Mouse (Mus musculus) kidney, adult 2 months (tissue): ENCODE data around the gene Pde8b. TPM values are rescaled to one million over a fixed set of nuclear protein-coding genes. Genes with fewer than 3 reads are reported as not detected.

Experiments used
- DNase-seq: peaks from one replicate; pipeline ENCODE4 v3.0.0; 2021
- H3K27ac ChIP-seq: fragments of 200-500 bp; 2 replicates; pipeline ENCODE4 v1.5.1; 2012; ENCODE audit warnings: low read depth, low read length, control low read depth, inconsistent platforms; ENCODE audit not compliant: insufficient read depth
- H3K27me3 ChIP-seq: fragments of 200-500 bp; replicated peaks from 2 replicates; pipeline ENCODE4 v1.6.1; 2012; ENCODE audit warnings: mild to moderate bottlenecking, moderate library complexity, low read length, inconsistent platforms; ENCODE audit not compliant: control insufficient read depth, insufficient read depth
- H3K36me3 ChIP-seq: fragments of 200-500 bp; 2 replicates; pipeline ENCODE4 v1.6.1; 2012; ENCODE audit warnings: mild to moderate bottlenecking, moderate library complexity, low read length, inconsistent platforms; ENCODE audit not compliant: control insufficient read depth, insufficient read depth
- H3K4me1 ChIP-seq: fragments of 200-500 bp; 2 replicates; pipeline ENCODE4 v1.6.1; 2011; ENCODE audit warnings: low read length; ENCODE audit not compliant: control insufficient read depth, insufficient read depth
- H3K4me3 ChIP-seq: fragments of 200-500 bp; 2 replicates; pipeline ENCODE4 v1.5.1; 2011; ENCODE audit warnings: mild to moderate bottlenecking, low read depth, low read length, control low read depth; ENCODE audit not compliant: insufficient read depth
- CTCF ChIP-seq: fragments of 200-500 bp; conservative IDR thresholded peaks from 2 replicates; pipeline ENCODE4 v1.5.1; 2011; ENCODE audit warnings: low read depth, mild to moderate bottlenecking, control low read depth, low read length, moderate library complexity, mixed read lengths; ENCODE audit not compliant: insufficient read depth, insufficient read length
- POLR2A ChIP-seq: fragments of 200-500 bp; IDR thresholded peaks from one replicate; pipeline ENCODE4 v1.6.1; 2011; ENCODE audit warnings: low read depth, low read length, control low read depth
- WGBS: fragments of 180-500 bp; shearing (Covaris S2); methylation state at CpG from one replicate; pipeline ENCODE4 v1.1.7; 2018; 5-methylcytosine and 5-hydroxymethylcytosine counted together
- polyA plus RNA-seq: library from polyadenylated mRNA; depleted of rRNA; stranded (reverse); fragments of >200 nt; gene quantifications from 2 replicates; pipeline ENCODE4 v1.2.3, GENCODE M21; 2012; rRNA removed

Gene Pde8b
- 10.1 TPM in 2 replicates for polyA plus RNA-seq

- 6% methylated on average over 37 of the region's 37 CpGs for WGBS
- Histone ChIP-seq H3K4me1 (no peaks in the 10 kb centered on the region; the same call in 1 of the 2 replicates), H3K4me3 (peak within 1 kb of the TSS; percentile 53), H3K36me3 (no peaks in the 10 kb centered on the region), H3K27me3 (no peaks in the 10 kb centered on the region), H3K27ac (no peak within 1 kb of the TSS)
- DNase-seq, result peak; percentile 49
- TF ChIP-seq POLR2A (no peak), CTCF (peak; percentile 64)
These were observed at the start of gene Pde8b for GRCm38 (mm10) chr13:95249511-95250456. Gene Pde8b (minus strand): TSS chr13:95250336.

- no peaks in the 10 kb centered on the region for H3K27me3 ChIP-seq
- no peak for TF ChIP-seq POLR2A
- TF ChIP-seq CTCF, result no peak
- no peaks in the 10 kb centered on the region for H3K36me3 ChIP-seq
- DNase-seq, result no peak
- no peaks in the 10 kb centered on the region for H3K4me1 ChIP-seq
- 88% methylated on average over 4 of the region's 4 CpGs for WGBS
- no peak overlapping the region for H3K27ac ChIP-seq
- no peak overlapping the region for H3K4me3 ChIP-seq
These were observed 41.8 kb upstream of the Pde8b start for GRCm38 (mm10) chr13:95291983-95292382.

GRCm38 (mm10) chr13:95288027-95288426 is 37.9 kb upstream of the Pde8b start:
- no peak overlapping the region for H3K27ac ChIP-seq
- H3K4me1 ChIP-seq, result no peaks in the 10 kb centered on the region
- WGBS, result 61% methylated on average over 7 of the region's 7 CpGs
- DNase-seq, result peak; percentile 62
- H3K36me3 ChIP-seq, result no peaks in the 10 kb centered on the region
- no peaks in the 10 kb centered on the region for H3K27me3 ChIP-seq
- H3K4me3 ChIP-seq, result no peak overlapping the region
- no peak for TF ChIP-seq POLR2A

GRCm38 (mm10) chr13:95286989-95287388 is 36.9 kb upstream of the Pde8b start:
- H3K4me1 ChIP-seq, result no peaks in the 10 kb centered on the region
- H3K36me3 ChIP-seq, result no peaks in the 10 kb centered on the region
- no peak overlapping the region for H3K27ac ChIP-seq
- 1% methylated on average over 7 of the region's 7 CpGs for WGBS
- peak; percentile 89 for DNase-seq
- H3K4me3 ChIP-seq, result no peak overlapping the region
- no peaks in the 10 kb centered on the region for H3K27me3 ChIP-seq
- TF ChIP-seq CTCF, result peak; percentile 91
- TF ChIP-seq POLR2A, result no peak

GRCm38 (mm10) chr13:95281740-95282673 is 31.9 kb upstream of the Pde8b start:
- Histone ChIP-seq H3K4me1 (no peaks in the 10 kb centered on the region), H3K27me3 (no peaks in the 10 kb centered on the region), H3K4me3 (no peak overlapping the region), H3K27ac (no peak overlapping the region), H3K36me3 (no peaks in the 10 kb centered on the region)
- TF ChIP-seq POLR2A (no peak), CTCF (no peak)
- DNase-seq, result peak; percentile 54
- WGBS, result 45% methylated on average over 6 of the region's 7 CpGs

GRCm38 (mm10) chr13:95278426-95279025 is 28.4 kb upstream of the Pde8b start:
- no peak for DNase-seq
- H3K36me3 ChIP-seq, result no peaks in the 10 kb centered on the region
- H3K4me1 ChIP-seq, result no peaks in the 10 kb centered on the region
- H3K27ac ChIP-seq, result no peak overlapping the region
- TF ChIP-seq POLR2A (no peak), CTCF (no peak)
- no peaks in the 10 kb centered on the region for H3K27me3 ChIP-seq
- H3K4me3 ChIP-seq, result no peak overlapping the region
- 79% methylated on average over 4 of the region's 4 CpGs for WGBS
